Mouse (Mus musculus) hindbrain, embryonic 14.5 days (tissue): ENCODE measurements around the gene Scube1. TPM values are rescaled to one million over a fixed set of nuclear protein-coding genes. Genes with fewer than 3 reads are reported as not detected.
A peak's percentile ranks its signal among the peaks of the same experiment; 100 is the strongest.

Experiments
- ATAC-seq: fragments of 200-750 bp; cut with Nextera tagmentation; 2 replicates; pipeline ENCODE4 v1.8.0; 2017; ENCODE audit warnings: moderate number of reproducible peaks, mild to moderate bottlenecking, moderate TSS enrichment, moderate library complexity; ENCODE audit not compliant: low FRiP score
- DNase-seq: peaks from one replicate; pipeline ENCODE4 v3.0.0-alpha.2; 2015; ENCODE audit warnings: low spot score
- H3K27ac ChIP-seq: fragments of 300-500 bp; sonication (generic); 2 replicates; pipeline ENCODE4 v1.5.1; 2014; ENCODE audit warnings: mild to moderate bottlenecking, moderate library complexity
- H3K27me3 ChIP-seq: fragments of 300-500 bp; sonication (generic); 2 replicates; pipeline ENCODE4 v1.6.1; 2014; ENCODE audit warnings: mild to moderate bottlenecking, low read length, mixed read lengths; ENCODE audit not compliant: control insufficient read depth, insufficient read depth
- H3K36me3 ChIP-seq: fragments of 300-500 bp; sonication (generic); replicated peaks from 2 replicates; pipeline ENCODE4 v1.6.1; 2014; ENCODE audit not compliant: control insufficient read depth, insufficient read depth
- H3K4me1 ChIP-seq: fragments of 300-500 bp; sonication (generic); replicated peaks from 2 replicates; pipeline ENCODE4 v1.6.1; 2014; ENCODE audit warnings: antibody characterized with exemption, low read length, mixed read lengths; ENCODE audit not compliant: control insufficient read depth, insufficient read depth
- H3K4me2 ChIP-seq: fragments of 300-500 bp; sonication (generic); replicated peaks from 2 replicates; pipeline ENCODE4 v1.6.1; 2014; ENCODE audit warnings: mild to moderate bottlenecking, moderate library complexity
- H3K4me3 ChIP-seq: fragments of 300-500 bp; sonication (generic); replicated peaks from 2 replicates; pipeline ENCODE4 v1.5.1; 2014; ENCODE audit warnings: mild to moderate bottlenecking, low read length
- H3K9ac ChIP-seq: fragments of 300-500 bp; sonication (generic); 2 replicates; pipeline ENCODE4 v1.6.1; 2014
- H3K9me3 ChIP-seq: fragments of 300-500 bp; sonication (generic); 2 replicates; pipeline ENCODE4 v1.6.1; 2016; ENCODE audit warnings: low read length; ENCODE audit not compliant: control insufficient read depth
- WGBS: fragments of 180-500 bp; shearing (Covaris S2); extraction: QIAGEN DNeasy Blood & Tissue Kit; methylation state at CpG from one replicate; pipeline ENCODE4 v1.1.7; 2014; 5-methylcytosine and 5-hydroxymethylcytosine counted together
- polyA plus RNA-seq: library from polyadenylated mRNA; unstranded; fragments of >200 nt; fragmentation: Nextera tagmentation; extraction: Ambion mirVana; gene quantifications from 2 replicates; pipeline ENCODE4 v1.2.1, GENCODE M21; 2014

Gene Scube1
- polyA plus RNA-seq, 1 experiment from 2014 or later: 12.7 TPM

DNA sequence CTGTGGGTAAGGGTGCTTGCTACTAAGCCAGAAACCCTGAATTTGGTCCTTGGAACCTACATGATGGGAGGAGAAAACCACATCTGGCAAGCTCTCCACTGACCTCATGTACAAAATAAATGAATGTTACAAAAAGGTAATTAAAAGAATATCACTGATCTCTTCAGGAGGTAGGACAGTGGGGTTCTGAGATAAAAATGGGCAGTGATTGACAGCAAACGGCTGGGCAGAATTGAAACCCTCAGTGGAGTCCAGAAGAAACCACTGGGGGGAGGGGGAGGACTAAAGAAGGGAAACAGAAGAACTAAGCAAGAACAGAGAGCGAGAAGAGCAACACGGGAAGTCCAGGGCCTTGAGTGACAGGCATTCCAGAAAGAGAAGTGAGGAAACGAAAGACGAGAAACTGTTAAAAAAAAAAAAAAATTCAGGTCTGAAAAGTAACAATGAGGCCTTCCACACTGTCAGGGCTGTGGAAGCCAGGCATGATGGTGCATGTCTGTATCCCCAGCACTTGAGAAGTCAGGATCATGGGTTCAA lies 163.8 kb downstream of the Scube1 start:
- ATAC-seq: no peak
- no peak overlapping the region for H3K27ac ChIP-seq
- H3K4me2 ChIP-seq: no peak overlapping the region
- H3K9ac ChIP-seq: no peak overlapping the region
- DNase-seq: no peak
- H3K4me1 ChIP-seq: peaks cover 21% of the 10 kb centered on the region
- H3K4me3 ChIP-seq: no peak overlapping the region
- H3K9me3 ChIP-seq: no peaks in the 10 kb centered on the region
- peaks cover 20% of the 10 kb centered on the region for H3K27me3 ChIP-seq
- WGBS: 60% methylated on average over 5 of the region's 5 CpGs
- no peaks in the 10 kb centered on the region for H3K36me3 ChIP-seq

DNA sequence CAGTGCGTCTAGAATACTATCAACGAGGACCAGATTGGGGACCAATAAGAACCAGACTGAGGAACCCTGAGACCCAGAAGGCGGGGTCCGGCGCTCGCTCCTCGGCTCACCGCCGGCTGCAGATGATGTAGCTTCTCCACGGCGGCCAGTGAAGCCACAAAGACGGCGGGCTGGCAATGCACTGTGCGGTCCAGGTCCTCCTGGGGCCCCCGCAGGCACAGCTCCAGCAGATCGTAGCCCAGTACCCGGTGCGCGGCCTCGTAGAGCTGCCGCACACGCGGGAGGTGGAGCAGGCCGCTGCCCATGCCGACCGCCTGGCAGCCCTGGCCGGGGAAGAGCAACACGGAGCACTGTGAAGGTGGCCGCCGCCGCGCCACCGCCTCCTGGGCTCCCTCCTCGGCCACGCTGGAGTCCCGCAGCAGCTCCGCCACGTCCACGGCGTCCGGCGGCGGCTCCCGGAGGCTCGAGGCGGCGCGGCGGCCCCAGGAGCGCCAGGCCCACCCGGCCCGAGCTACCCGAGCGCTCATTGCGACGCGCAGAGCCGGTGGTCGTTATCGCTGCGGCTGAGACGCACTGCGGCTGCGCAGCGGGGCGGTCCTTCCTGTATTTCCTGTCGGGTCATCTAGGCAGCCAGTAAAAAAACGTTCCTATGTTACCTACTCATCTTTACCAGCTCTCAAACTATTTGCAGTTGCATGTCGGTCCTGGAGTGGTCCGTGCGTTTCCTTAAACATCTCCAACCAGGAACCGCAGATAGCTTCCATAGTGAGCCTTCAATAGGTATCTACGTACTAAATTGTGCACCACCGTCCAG lies 169.5 kb downstream of the Scube1 start:
- H3K4me3 ChIP-seq: peak overlapping the region; percentile 68
- H3K27ac ChIP-seq: peak overlapping the region; percentile 94
- H3K9ac ChIP-seq: peak overlapping the region; percentile 84
- ATAC-seq (peak; percentile 90), DNase-seq (peak; percentile 91)
- under 1% methylated on average over 74 of the region's 74 CpGs for WGBS
- H3K4me1 ChIP-seq: peaks cover 12% of the 10 kb centered on the region
- no peaks in the 10 kb centered on the region for H3K27me3 ChIP-seq
- H3K36me3 ChIP-seq: peaks cover 28% of the 10 kb centered on the region
- H3K9me3 ChIP-seq: no peaks in the 10 kb centered on the region
- H3K4me2 ChIP-seq: peak overlapping the region; percentile 82

Other genes with a start within 250 kb of the Scube1 start
- gene Ttll1, start 214.1 kb downstream of the Scube1 start, polyA plus RNA-seq: 59.5 and 74.7 TPM in 2 replicates
- 0.84 and 1.1 TPM in 2 replicates for gene Bik, start 198.2 kb downstream of the Scube1 start, polyA plus RNA-seq
- 10.0 and 12.2 TPM in 2 replicates for gene Tspo, start 161.4 kb downstream of the Scube1 start, polyA plus RNA-seq
- gene Mcat, start 161.2 kb downstream of the Scube1 start, polyA plus RNA-seq: 33.2 and 37.6 TPM in 2 replicates
- gene Ttll12, start 129.9 kb downstream of the Scube1 start, polyA plus RNA-seq: 43.1 and 44.4 TPM in 2 replicates
- 23.5 and 23.7 TPM in 2 replicates for gene Mpped1, start 54.4 kb upstream of the Scube1 start, polyA plus RNA-seq